Mouse (Mus musculus) E14TG2a.4 (cell line): ENCODE measurements at regions not wholly inside any gene's neighbourhood (a gene's known extent, or its start where the extent isn't known, plus 50 kb on each side); places are given as distances from the start of the nearest gene placed in this dataset.

ENCODE experiments used
- CTCF ChIP-seq: conservative IDR thresholded peaks from 2 replicates; pipeline ENCODE4 v1.5.1; 2014; ENCODE audit warnings: low read length
- NANOG ChIP-seq: IDR thresholded peaks from 2 replicates; pipeline ENCODE4 v1.6.1; 2014; ENCODE audit warnings: borderline replicate concordance, low read length, mixed read lengths
- POU5F1 ChIP-seq: IDR thresholded peaks from 2 replicates; pipeline ENCODE4 v1.6.1; 2014; ENCODE audit warnings: low read length, borderline replicate concordance

DNA sequence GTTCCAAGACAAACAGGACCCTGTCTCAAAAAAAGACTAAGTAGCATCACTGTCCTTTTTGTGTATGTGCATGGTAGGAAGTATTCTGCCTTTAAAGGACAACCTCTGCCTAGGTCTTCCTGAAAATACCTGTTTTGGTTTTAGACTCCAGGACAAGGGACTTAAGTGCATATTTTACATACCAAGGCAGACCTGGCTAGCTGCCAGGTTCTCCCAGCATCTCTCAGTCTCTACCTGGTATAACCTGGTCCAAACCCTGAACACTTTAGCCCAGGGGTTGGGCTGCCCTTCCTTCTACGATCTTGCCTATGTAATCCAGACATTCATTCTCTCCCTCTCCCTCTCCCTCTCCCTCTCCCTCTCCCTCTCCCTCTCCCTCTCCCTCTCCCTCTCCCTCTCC is 348.9 kb downstream of the Pdzph1 start:
- TF ChIP-seq CTCF (no peak), POU5F1 (no peak), NANOG (no peak)
